Comparison of ENCODE assay signal across 13 mouse cellular contexts in genomic region chr7:133608631-133609340, GRCm38 (mm10). TPM values are rescaled to one million over a fixed set of nuclear protein-coding genes. Genes with fewer than 3 reads are reported as not detected.
DNase-seq lines count a peak whose midpoint lies in the region; ATAC-seq lines count a peak whose summit lies in the region.
"Had no signal": no experiment of that assay in that cellular context is flagged by ENCODE, and none has a peak within 500 bp of the region (broad histone marks: within the 10 kb centered on the region; RNA-seq: fewer than 3 reads in every experiment).

No protein-coding gene starts in this region.

- no peaks in the 10 kb centered on the region for H3K36me3 ChIP-seq in intestine, embryonic 14.5 days (ENCODE audit: control insufficient read depth, insufficient read depth, low read length)
- no peaks in the 10 kb centered on the region for H3K36me3 ChIP-seq in intestine, embryonic 15.5 days
- no peaks in the 10 kb centered on the region for H3K36me3 ChIP-seq in neural tube, embryonic 13.5 days
- H3K36me3 ChIP-seq in hindbrain, embryonic 14.5 days (replicated peaks; ENCODE audit: control insufficient read depth, insufficient read depth) = no peaks in the 10 kb centered on the region
- H3K36me3 ChIP-seq: heart, embryonic 12.5 days; limb, embryonic 10.5 days had no signal

- no peak for ATAC-seq in intestine, embryonic 14.5 days (replicated peaks; ENCODE audit: low FRiP score, low TSS enrichment, low read depth)
- ATAC-seq in intestine, embryonic 15.5 days = no peak
- ATAC-seq in neural tube, embryonic 13.5 days (ENCODE audit: low read depth) = no peak
- no peak for ATAC-seq in hindbrain, embryonic 14.5 days (ENCODE audit: low FRiP score)

- no peak overlapping the region for H3K4me2 ChIP-seq in intestine, embryonic 14.5 days (ENCODE audit: low read length)
- H3K4me2 ChIP-seq in intestine, embryonic 15.5 days (replicated peaks) = no peak overlapping the region
- H3K4me2 ChIP-seq in neural tube, embryonic 13.5 days = peak overlapping the region; percentile 9
- peak overlapping the region; percentile 37 for H3K4me2 ChIP-seq in hindbrain, embryonic 14.5 days (replicated peaks)
- H3K4me2 ChIP-seq: heart, embryonic 12.5 days had no signal

- no peak overlapping the region for H3K9ac ChIP-seq in intestine, embryonic 14.5 days (ENCODE audit: low read length)
- H3K9ac ChIP-seq in intestine, embryonic 15.5 days = no peak overlapping the region
- no peak overlapping the region for H3K9ac ChIP-seq in neural tube, embryonic 13.5 days
- peak overlapping the region; percentile 37; the same call in 1 of the 2 replicates for H3K9ac ChIP-seq in hindbrain, embryonic 14.5 days
- H3K9ac ChIP-seq: heart, embryonic 12.5 days had no signal

- 63% methylated on average over 13 of the region's 13 CpGs for WGBS in intestine, embryonic 14.5 days
- 66% methylated on average over 13 of the region's 13 CpGs for WGBS in intestine, embryonic 15.5 days
- WGBS in neural tube, embryonic 13.5 days = 55% methylated on average over 13 of the region's 13 CpGs
- 43% methylated on average over 13 of the region's 13 CpGs for WGBS in hindbrain, embryonic 14.5 days

- no peak overlapping the region for H3K4me3 ChIP-seq in intestine, embryonic 14.5 days (ENCODE audit: low read depth, low read length)
- H3K4me3 ChIP-seq in intestine, embryonic 15.5 days (replicated peaks) = no peak overlapping the region
- H3K4me3 ChIP-seq in neural tube, embryonic 13.5 days = no peak overlapping the region
- H3K4me3 ChIP-seq in hindbrain, embryonic 14.5 days (replicated peaks; ENCODE audit: low read length) = no peak overlapping the region
- H3K4me3 ChIP-seq: heart, embryonic 12.5 days; limb, embryonic 10.5 days had no signal

- H3K27me3 ChIP-seq in intestine, embryonic 14.5 days (replicated peaks; ENCODE audit: control insufficient read depth, insufficient read depth, low read length) = no peaks in the 10 kb centered on the region
- H3K27me3 ChIP-seq in intestine, embryonic 15.5 days (replicated peaks) = no peaks in the 10 kb centered on the region
- no peaks in the 10 kb centered on the region for H3K27me3 ChIP-seq in neural tube, embryonic 13.5 days
- H3K27me3 ChIP-seq in hindbrain, embryonic 14.5 days (ENCODE audit: control insufficient read depth, insufficient read depth, low read length) = no peaks in the 10 kb centered on the region
- H3K27me3 ChIP-seq: heart, embryonic 12.5 days had no signal

- peaks cover 4% of the 10 kb centered on the region; the same call in 1 of the 2 replicates for H3K4me1 ChIP-seq in intestine, embryonic 14.5 days (replicated peaks; ENCODE audit: control insufficient read depth, insufficient read depth, low read length)
- peaks cover 8% of the 10 kb centered on the region; the same call in 1 of the 2 replicates for H3K4me1 ChIP-seq in intestine, embryonic 15.5 days (replicated peaks)
- peaks cover 28% of the 10 kb centered on the region for H3K4me1 ChIP-seq in neural tube, embryonic 13.5 days (replicated peaks)
- peaks cover 26% of the 10 kb centered on the region for H3K4me1 ChIP-seq in hindbrain, embryonic 14.5 days (replicated peaks; ENCODE audit: control insufficient read depth, insufficient read depth, low read length)
- H3K4me1 ChIP-seq: heart, embryonic 12.5 days had no signal

- H3K9me3 ChIP-seq in intestine, embryonic 14.5 days (ENCODE audit: control insufficient read depth, low read length) = no peaks in the 10 kb centered on the region
- H3K9me3 ChIP-seq in intestine, embryonic 15.5 days = no peaks in the 10 kb centered on the region
- H3K9me3 ChIP-seq in neural tube, embryonic 13.5 days = no peaks in the 10 kb centered on the region
- no peaks in the 10 kb centered on the region for H3K9me3 ChIP-seq in hindbrain, embryonic 14.5 days (ENCODE audit: control insufficient read depth, low read length)
- H3K9me3 ChIP-seq: heart, embryonic 12.5 days; limb, embryonic 10.5 days had no signal

- DNase-seq in intestine, embryonic 14.5 days (ENCODE audit: low spot score) = peak; percentile 24
- no peak for DNase-seq in neural tube, embryonic 10.5 days (ENCODE audit: extremely low spot score, low spot score)
- DNase-seq in hindbrain, embryonic 14.5 days (ENCODE audit: low spot score) = no peak
- DNase-seq in right cerebral cortex, postnatal 10 days (ENCODE audit: low spot score in 2 of 2) = peak; percentile 44 to 55
- DNase-seq in gastrocnemius, adult 8-10 months (ENCODE audit: low spot score in 2 of 2) = no peak
- DNase-seq: kidney, adult 18-20 months; thymus, postnatal 14 days had no signal

- H3K27ac ChIP-seq in intestine, embryonic 14.5 days (ENCODE audit: low read depth) = no peak overlapping the region
- H3K27ac ChIP-seq in intestine, embryonic 15.5 days = no peak overlapping the region
- H3K27ac ChIP-seq in neural tube, embryonic 13.5 days (replicated peaks) = peak overlapping the region; percentile 63
- peak overlapping the region; percentile 74 for H3K27ac ChIP-seq in hindbrain, embryonic 14.5 days
- H3K27ac ChIP-seq: limb, embryonic 10.5 days had no signal

RNA-seq across cellular contexts. Expression of gene Tex36, which starts 6.8 kb away (rescaled TPM):
- not detected in 2 replicates for polyA plus RNA-seq in intestine, embryonic 14.5 days (2014; fragmentation: Nextera tagmentation; extraction: Ambion mirVana)
- 0.18 TPM in 1 of 2 replicates, not detected in the other for polyA plus RNA-seq in intestine, embryonic 15.5 days (2015; fragmentation: Nextera tagmentation; extraction: Ambion mirVana)
- polyA plus RNA-seq in neural tube, embryonic 13.5 days (2015; fragmentation: Nextera tagmentation; extraction: Ambion mirVana) = not detected in 2 replicates
- not detected in 2 replicates for polyA plus RNA-seq in hindbrain, embryonic 14.5 days (2014; fragmentation: Nextera tagmentation; extraction: Ambion mirVana)
- not detected for total RNA-seq in gastrocnemius, adult 8-10 months (2022)
- total RNA-seq: common myeloid progenitor, adult 5-6 weeks had no signal
- polyA plus RNA-seq: heart, embryonic 12.5 days; limb, embryonic 10.5 days; neural tube, embryonic 11.5 days had no signal

RNA-seq across cellular contexts. Expression of gene Edrf1, which starts 28.6 kb away (rescaled TPM):
- 17.9 and 24.9 TPM in 2 replicates for polyA plus RNA-seq in intestine, embryonic 14.5 days (2014; fragmentation: Nextera tagmentation; extraction: Ambion mirVana)
- polyA plus RNA-seq in intestine, embryonic 15.5 days (2015; fragmentation: Nextera tagmentation; extraction: Ambion mirVana) = 16.9 TPM in 2 replicates
- polyA plus RNA-seq in neural tube, embryonic 13.5 days (2015; fragmentation: Nextera tagmentation; extraction: Ambion mirVana) = 16.5 and 20.4 TPM in 2 replicates
- 21.3 and 24.3 TPM in 2 replicates for polyA plus RNA-seq in hindbrain, embryonic 14.5 days (2014; fragmentation: Nextera tagmentation; extraction: Ambion mirVana)
- 1 to 10 TPM; 6.2 to 8.1 (median 7.8) TPM for total RNA-seq in gastrocnemius, adult 8-10 months (2022)

Comparison
In these comparisons a context has a peak if more than half of its experiments do, and no peak if none do; other contexts are left out.
1. DNase-seq: peak in intestine, embryonic 14.5 days (single experiment) and right cerebral cortex, postnatal 10 days (2 of 2); none in neural tube, embryonic 10.5 days (single experiment), hindbrain, embryonic 14.5 days (single experiment) and gastrocnemius, adult 8-10 months (0 of 2).
2. H3K27ac ChIP-seq: peak in neural tube, embryonic 13.5 days (single experiment) and hindbrain, embryonic 14.5 days (single experiment); none in intestine, embryonic 14.5 days (single experiment) and intestine, embryonic 15.5 days (single experiment).
3. H3K4me2 ChIP-seq: peak in neural tube, embryonic 13.5 days (single experiment) and hindbrain, embryonic 14.5 days (single experiment); none in intestine, embryonic 14.5 days (single experiment) and intestine, embryonic 15.5 days (single experiment).